Mouse (Mus musculus) erythroblast, embryonic 14.5 days (primary cell): ENCODE results near the gene Atp2b2.

Experiments
- GATA1 ChIP-seq: IDR thresholded peaks from 2 replicates; pipeline ENCODE4 v1.6.1; 2012; ENCODE audit warnings: low read length, inconsistent platforms, mixed read lengths
- TAL1 ChIP-seq: IDR thresholded peaks from 3 replicates; pipeline ENCODE4 v1.6.1; 2012; ENCODE audit warnings: low read length, inconsistent platforms, mixed read lengths

DNA sequence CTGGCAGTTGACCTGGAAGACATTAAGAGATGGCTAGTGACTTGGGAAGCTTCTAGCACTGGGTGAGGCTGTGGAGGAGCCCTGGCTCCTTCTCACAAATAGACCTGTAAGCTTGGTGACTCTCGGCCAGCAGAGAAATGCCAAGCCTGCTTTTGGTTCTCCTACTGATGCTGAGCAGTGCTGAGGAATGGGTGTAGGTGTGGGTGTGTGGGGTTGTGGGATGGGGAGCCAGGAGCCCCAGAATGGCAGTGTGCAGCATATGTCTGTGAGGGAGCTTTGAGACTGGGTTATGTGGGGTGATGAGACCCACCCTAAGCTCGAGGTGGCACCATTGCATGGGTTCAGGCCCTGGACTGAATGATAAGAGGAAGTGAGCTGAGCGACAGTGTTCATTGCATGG is 129.7 kb downstream of the Atp2b2 start:
- TF ChIP-seq TAL1 (no peak), GATA1 (no peak)
